Mouse (Mus musculus): ENCODE data around the gene Tmprss2. TPM values are rescaled to one million over a fixed set of nuclear protein-coding genes. Genes with fewer than 3 reads are reported as not detected.

Gene Tmprss2
- polyA plus RNA-seq, 1 experiment from 2014 or later, result 59.1 TPM

DNA sequence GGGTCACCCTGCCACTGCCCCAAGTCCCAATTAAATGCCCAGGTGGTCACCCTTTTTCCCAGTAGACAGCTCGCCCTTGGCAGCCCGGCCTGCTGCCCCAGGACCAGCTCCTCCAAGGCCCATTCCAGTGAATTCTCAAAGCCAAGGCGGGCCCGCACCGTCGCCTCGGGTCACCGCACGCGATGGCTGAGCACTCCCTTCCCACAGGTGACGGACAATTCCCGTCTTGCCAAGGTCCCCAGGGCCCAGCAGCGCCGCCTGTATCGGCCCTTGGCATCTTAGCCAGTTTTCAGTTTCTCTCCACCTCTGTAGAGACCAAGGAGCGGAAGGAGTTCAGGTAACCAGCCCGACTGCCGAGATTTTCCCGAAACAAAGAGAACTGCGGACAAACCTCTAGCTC lies 749 bp downstream of the Tmprss2 start:
- H3K27me3 ChIP-seq (ENCODE audit: control insufficient read depth, insufficient read depth, low read length), result no peaks in the 10 kb centered on the region; the same call in 1 of the 2 replicates
- TF ChIP-seq EP300 (optimal IDR thresholded peaks at IDR 0.05), result no peak
- TF ChIP-seq CTCF (IDR thresholded peaks at IDR 0.05; ENCODE audit: low read depth), result peak; percentile 18
- peak overlapping the region; percentile 55 for H3K4me3 ChIP-seq (ENCODE audit: low read depth, low read length)
- peak overlapping the region; percentile 71 for H3K4me2 ChIP-seq (replicated peaks; ENCODE audit: low read depth)
- H3K9me3 ChIP-seq (ENCODE audit: control insufficient read depth, low read length), result no peaks in the 10 kb centered on the region
- peak overlapping the region; percentile 82 for H3K27ac ChIP-seq (replicated peaks)
- H3K9ac ChIP-seq (ENCODE audit: low read length), result peak overlapping the region; percentile 70
- 5% methylated on average over 20 of the region's 20 CpGs for WGBS
- DNase-seq (ENCODE audit: low spot score) (peak; percentile 58), ATAC-seq (ENCODE audit: low FRiP score, low TSS enrichment) (no peak)
- H3K4me1 ChIP-seq (replicated peaks; ENCODE audit: control insufficient read depth, insufficient read depth), result no peaks in the 10 kb centered on the region
- H3K36me3 ChIP-seq (ENCODE audit: control insufficient read depth, insufficient read depth, low read length), result no peaks in the 10 kb centered on the region

DNA sequence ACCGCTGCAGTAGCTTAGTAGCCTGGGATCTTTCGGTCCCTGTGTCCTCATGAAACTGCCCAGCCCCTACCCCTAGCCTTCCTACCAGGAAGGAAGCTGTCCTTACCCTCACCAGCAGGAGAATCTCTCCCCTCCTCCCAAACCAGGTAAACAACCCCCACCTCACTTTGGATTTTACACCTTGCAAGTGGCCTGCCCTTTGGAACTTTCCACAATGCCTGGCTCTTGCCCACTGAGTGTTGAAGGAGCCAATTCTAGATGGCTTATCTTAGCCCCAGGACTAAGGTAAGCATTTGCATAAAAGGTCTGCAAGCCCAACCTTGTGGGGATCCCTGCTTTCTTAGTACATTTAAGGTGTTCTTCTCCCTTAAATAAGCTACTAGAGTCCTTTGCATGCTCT lies 1.3 kb downstream of the Tmprss2 start:
- Histone ChIP-seq H3K4me2 (replicated peaks; ENCODE audit: low read depth) (peak overlapping the region; percentile 71), H3K9ac (ENCODE audit: low read length) (peak overlapping the region; percentile 70), H3K9me3 (ENCODE audit: control insufficient read depth, low read length) (no peaks in the 10 kb centered on the region), H3K36me3 (ENCODE audit: control insufficient read depth, insufficient read depth, low read length) (no peaks in the 10 kb centered on the region), H3K4me1 (replicated peaks; ENCODE audit: control insufficient read depth, insufficient read depth) (no peaks in the 10 kb centered on the region), H3K27me3 (ENCODE audit: control insufficient read depth, insufficient read depth, low read length) (no peaks in the 10 kb centered on the region; the same call in 1 of the 2 replicates), H3K27ac (replicated peaks) (peak overlapping the region; percentile 82), H3K4me3 (ENCODE audit: low read depth, low read length) (peak overlapping the region; percentile 55)
- WGBS, result 49% methylated on average over 2 of the region's 2 CpGs
- TF ChIP-seq EP300 (optimal IDR thresholded peaks at IDR 0.05) (no peak), CTCF (IDR thresholded peaks at IDR 0.05; ENCODE audit: low read depth) (no peak)
- DNase-seq (ENCODE audit: low spot score) (no peak), ATAC-seq (ENCODE audit: low FRiP score, low TSS enrichment) (no peak)

- H3K36me3 ChIP-seq (ENCODE audit: control insufficient read depth, insufficient read depth, low read length), result no peaks in the 10 kb centered on the region
- no peaks in the 10 kb centered on the region for H3K4me1 ChIP-seq (replicated peaks; ENCODE audit: control insufficient read depth, insufficient read depth)
- TF ChIP-seq EP300 (optimal IDR thresholded peaks at IDR 0.05) (no peak), CTCF (IDR thresholded peaks at IDR 0.05; ENCODE audit: low read depth) (no peak)
- no peak overlapping the region for H3K27ac ChIP-seq (replicated peaks)
- H3K4me3 ChIP-seq (ENCODE audit: low read depth, low read length), result no peak overlapping the region
- no peaks in the 10 kb centered on the region; the same call in 1 of the 2 replicates for H3K27me3 ChIP-seq (ENCODE audit: control insufficient read depth, insufficient read depth, low read length)
- WGBS, result 92% methylated on average over 1 of the region's 1 CpGs
- ATAC-seq (ENCODE audit: low FRiP score, low TSS enrichment), result no peak
- no peak overlapping the region for H3K4me2 ChIP-seq (replicated peaks; ENCODE audit: low read depth)
- no peak for DNase-seq (ENCODE audit: low spot score)
- H3K9ac ChIP-seq (ENCODE audit: low read length), result no peak overlapping the region
- H3K9me3 ChIP-seq (ENCODE audit: control insufficient read depth, low read length), result no peaks in the 10 kb centered on the region
These were observed 3.0 kb downstream of the Tmprss2 start for GRCm38 (mm10) chr16:97607956-97608355.

GRCm38 (mm10) chr16:97606829-97607228 lies 4.2 kb downstream of the Tmprss2 start:
- Histone ChIP-seq H3K4me3 (ENCODE audit: low read depth, low read length) (no peak overlapping the region), H3K36me3 (ENCODE audit: control insufficient read depth, insufficient read depth, low read length) (no peaks in the 10 kb centered on the region), H3K4me2 (replicated peaks; ENCODE audit: low read depth) (no peak overlapping the region), H3K9ac (ENCODE audit: low read length) (no peak overlapping the region), H3K27me3 (ENCODE audit: control insufficient read depth, insufficient read depth, low read length) (no peaks in the 10 kb centered on the region; the same call in 1 of the 2 replicates), H3K9me3 (ENCODE audit: control insufficient read depth, low read length) (no peaks in the 10 kb centered on the region), H3K27ac (replicated peaks) (peak overlapping the region; percentile 18; the same call in 1 of the 2 replicates), H3K4me1 (replicated peaks; ENCODE audit: control insufficient read depth, insufficient read depth) (no peaks in the 10 kb centered on the region)
- DNase-seq (ENCODE audit: low spot score), result peak; percentile 48
- TF ChIP-seq EP300 (optimal IDR thresholded peaks at IDR 0.05), result no peak
- no peak for TF ChIP-seq CTCF (IDR thresholded peaks at IDR 0.05; ENCODE audit: low read depth)
- WGBS, result 48% methylated on average over 2 of the region's 2 CpGs
- ATAC-seq (ENCODE audit: low FRiP score, low TSS enrichment), result no peak; the same call in 1 of the 2 replicates

GRCm38 (mm10) chr16:97605957-97606721 lies 4.9 kb downstream of the Tmprss2 start:
- no peak overlapping the region for H3K4me3 ChIP-seq (ENCODE audit: low read depth, low read length)
- no peaks in the 10 kb centered on the region; the same call in 1 of the 2 replicates for H3K27me3 ChIP-seq (ENCODE audit: control insufficient read depth, insufficient read depth, low read length)
- 69% methylated on average over 9 of the region's 9 CpGs for whole genome bisulfite sequencing
- TF ChIP-seq EP300 (optimal IDR thresholded peaks at IDR 0.05), result no peak
- no peak for TF ChIP-seq CTCF (IDR thresholded peaks at IDR 0.05; ENCODE audit: low read depth)
- no peak overlapping the region for H3K4me2 ChIP-seq (replicated peaks; ENCODE audit: low read depth)
- DNase-seq (ENCODE audit: low spot score) (no peak), ATAC-seq (ENCODE audit: low FRiP score, low TSS enrichment) (no peak)
- H3K4me1 ChIP-seq (replicated peaks; ENCODE audit: control insufficient read depth, insufficient read depth), result no peaks in the 10 kb centered on the region
- no peak overlapping the region for H3K9ac ChIP-seq (ENCODE audit: low read length)
- H3K36me3 ChIP-seq (ENCODE audit: control insufficient read depth, insufficient read depth, low read length), result no peaks in the 10 kb centered on the region
- H3K27ac ChIP-seq (replicated peaks), result no peak overlapping the region; the same call in 1 of the 2 replicates
- no peaks in the 10 kb centered on the region for H3K9me3 ChIP-seq (ENCODE audit: control insufficient read depth, low read length)

- ATAC-seq (ENCODE audit: low FRiP score, low TSS enrichment) (no peak), DNase-seq (ENCODE audit: low spot score) (peak; percentile 38)
- Histone ChIP-seq H3K4me1 (replicated peaks; ENCODE audit: control insufficient read depth, insufficient read depth) (0 out of 2 replicates have a peak, but pooled peaks cover 2% of the 10 kb centered on the region), H3K36me3 (ENCODE audit: control insufficient read depth, insufficient read depth, low read length) (no peaks in the 10 kb centered on the region), H3K4me3 (ENCODE audit: low read depth, low read length) (no peak overlapping the region), H3K27me3 (ENCODE audit: control insufficient read depth, insufficient read depth, low read length) (no peaks in the 10 kb centered on the region), H3K9me3 (ENCODE audit: control insufficient read depth, low read length) (no peaks in the 10 kb centered on the region), H3K4me2 (replicated peaks; ENCODE audit: low read depth) (no peak overlapping the region), H3K9ac (ENCODE audit: low read length) (no peak overlapping the region), H3K27ac (replicated peaks) (0 out of 2 replicates have a peak overlapping the region, but pooled peaks have one; percentile 13)
- TF ChIP-seq CTCF (IDR thresholded peaks at IDR 0.05; ENCODE audit: low read depth) (no peak), EP300 (optimal IDR thresholded peaks at IDR 0.05) (no peak)
- 41% methylated on average over 1 of the region's 1 CpGs for WGBS
These were observed 8.7 kb downstream of the Tmprss2 start for GRCm38 (mm10) chr16:97602256-97602655.

All from stomach, postnatal 0 days (tissue).